Mouse (Mus musculus) MEL (cell line): ENCODE data around the gene Fdx1. TPM values are rescaled to one million over a fixed set of nuclear protein-coding genes. Genes with fewer than 3 reads are reported as not detected.

ENCODE experiments used
- DNase-seq: peaks from one replicate; pipeline ENCODE4 v3.0.0; 2011; ENCODE audit warnings: low read depth, low spot score
- H3K27ac ChIP-seq: 2 replicates; pipeline ENCODE4 v1.5.1; 2012; ENCODE audit warnings: low read depth, mild to moderate bottlenecking, control low read depth, low read length, moderate library complexity; ENCODE audit not compliant: control insufficient read depth
- H3K27me3 ChIP-seq, 2 experiments: fragments of 150-350 bp in 1 of 2; sonication (generic) in 1 of 2; 2 replicates each; pipeline ENCODE4 v1.6.1; 2012; ENCODE audit warnings: low read length in 2 of 2, mild to moderate bottlenecking in 2 of 2, improper control_type of control experiment in 1 of 2, moderate library complexity in 1 of 2; ENCODE audit not compliant: insufficient read depth in 2 of 2, control insufficient read depth in 1 of 2
- H3K36me3 ChIP-seq, 2 experiments: 2 replicates each; pipeline ENCODE4 v1.6.1; 2012 to 2014; ENCODE audit warnings: low read length in 2 of 2, improper control_type of control experiment in 1 of 2, inconsistent platforms in 1 of 2, mild to moderate bottlenecking in 1 of 2; ENCODE audit not compliant: insufficient read depth in 2 of 2, control insufficient read depth in 1 of 2
- H3K4me1 ChIP-seq, 2 experiments: fragments of 150-350 bp in 1 of 2; sonication (generic) in 1 of 2; 2 replicates each; pipeline ENCODE4 v1.6.1; 2012; ENCODE audit warnings: low read length in 2 of 2, improper control_type of control experiment in 1 of 2, mild to moderate bottlenecking in 1 of 2; ENCODE audit not compliant: insufficient read depth in 2 of 2, control insufficient read depth in 1 of 2
- H3K4me3 ChIP-seq, 2 experiments: fragments of 150-350 bp in 1 of 2; sonication (generic) in 1 of 2; 2 replicates each; pipeline ENCODE4 v1.5.1; 2012; ENCODE audit warnings: low read depth in 2 of 2, low read length in 2 of 2, mild to moderate bottlenecking in 2 of 2, moderate library complexity in 2 of 2, control low read depth in 1 of 2, improper control_type of control experiment in 1 of 2; ENCODE audit not compliant: control insufficient read depth in 1 of 2, insufficient read depth in 1 of 2
- H3K79me2 ChIP-seq: 2 replicates; pipeline ENCODE4 v1.6.1; 2012; ENCODE audit warnings: mild to moderate bottlenecking, low read length, moderate library complexity; ENCODE audit not compliant: control insufficient read depth, poor library complexity, insufficient read depth
- H3K9ac ChIP-seq: 2 replicates; pipeline ENCODE4 v1.6.1; 2012; ENCODE audit warnings: low read depth, mild to moderate bottlenecking, control low read depth, low read length, moderate library complexity; ENCODE audit not compliant: control insufficient read depth, poor library complexity, severe bottlenecking
- H3K9me3 ChIP-seq: fragments of 150-350 bp; sonication (generic); replicated peaks from 2 replicates; pipeline ENCODE4 v1.6.1; 2012; ENCODE audit warnings: mild to moderate bottlenecking, low read length, improper control_type of control experiment, moderate library complexity; ENCODE audit not compliant: insufficient read depth
- CHD2 ChIP-seq: IDR thresholded peaks from 2 replicates; pipeline ENCODE4 v1.6.1; 2011; ENCODE audit warnings: low read length, improper control_type of control experiment
- CTCF ChIP-seq, 3 experiments: IDR thresholded peaks in 2 of 3; conservative IDR thresholded peaks in 1 of 3; 2 replicates each; pipeline ENCODE4 v1.5.1; 2011 to 2012; ENCODE audit warnings: low read length in 3 of 3, low read depth in 2 of 3, mild to moderate bottlenecking in 2 of 3, improper control_type of control experiment in 1 of 3, inconsistent platforms in 1 of 3, mixed read lengths in 1 of 3, moderate library complexity in 1 of 3; ENCODE audit not compliant: control insufficient read depth in 1 of 3, insufficient read depth in 1 of 3, poor library complexity in 1 of 3, severe bottlenecking in 1 of 3
- GABPA ChIP-seq: IDR thresholded peaks from 2 replicates; pipeline ENCODE4 v1.6.1; 2012; ENCODE audit warnings: low read depth, mild to moderate bottlenecking, inconsistent platforms, low read length, improper control_type of control experiment, moderate library complexity
- HCFC1 ChIP-seq: IDR thresholded peaks from 2 replicates; pipeline ENCODE4 v1.6.1; 2012; ENCODE audit warnings: low read depth, mild to moderate bottlenecking, inconsistent platforms, low read length, improper control_type of control experiment, moderate library complexity
- MAFK ChIP-seq: IDR thresholded peaks from 2 replicates; pipeline ENCODE4 v1.6.1; 2011; ENCODE audit warnings: low read depth, mild to moderate bottlenecking, low read length, improper control_type of control experiment, borderline replicate concordance
- MAX ChIP-seq: IDR thresholded peaks from 2 replicates; pipeline ENCODE4 v1.6.1; 2011; ENCODE audit warnings: low read length, improper control_type of control experiment
- MAZ ChIP-seq: IDR thresholded peaks from 2 replicates; pipeline ENCODE4 v1.6.1; 2012; ENCODE audit warnings: low read depth, mild to moderate bottlenecking, inconsistent platforms, low read length, improper control_type of control experiment
- MEF2A ChIP-seq: IDR thresholded peaks from 2 replicates; pipeline ENCODE4 v1.6.1; 2014; ENCODE audit warnings: low read depth, mild to moderate bottlenecking, inconsistent platforms, low read length, improper control_type of control experiment; ENCODE audit not compliant: poor library complexity, insufficient replicate concordance, severe bottlenecking; ENCODE audit errors: extremely low read depth
- NRF1 ChIP-seq: IDR thresholded peaks from 2 replicates; pipeline ENCODE4 v1.6.1; 2014; ENCODE audit warnings: low read depth, mild to moderate bottlenecking, inconsistent platforms, low read length, improper control_type of control experiment, moderate library complexity; ENCODE audit not compliant: poor library complexity, insufficient read depth, severe bottlenecking
- POLR2A ChIP-seq, 2 experiments: IDR thresholded peaks; 2 replicates each; pipeline ENCODE4 v1.6.1; 2011 to 2012; ENCODE audit warnings: low read length in 2 of 2, mild to moderate bottlenecking in 2 of 2, control low read depth in 1 of 2, improper control_type of control experiment in 1 of 2, low read depth in 1 of 2, moderate library complexity in 1 of 2; ENCODE audit not compliant: control insufficient read depth in 1 of 2, insufficient read depth in 1 of 2, poor library complexity in 1 of 2
- TCF12 ChIP-seq: IDR thresholded peaks from 2 replicates; pipeline ENCODE4 v1.6.1; 2014; ENCODE audit warnings: low read depth, mild to moderate bottlenecking, inconsistent platforms, low read length, improper control_type of control experiment, moderate library complexity
- USF1 ChIP-seq: IDR thresholded peaks from 2 replicates; pipeline ENCODE4 v1.6.1; 2014; ENCODE audit warnings: low read depth, mild to moderate bottlenecking, inconsistent platforms, low read length, improper control_type of control experiment, moderate library complexity
- USF2 ChIP-seq, 2 experiments: IDR thresholded peaks; 2 replicates each; pipeline ENCODE4 v1.6.1; 2011 to 2012; ENCODE audit warnings: improper control_type of control experiment in 2 of 2, low read length in 2 of 2, borderline replicate concordance in 1 of 2, inconsistent platforms in 1 of 2, low read depth in 1 of 2, mild to moderate bottlenecking in 1 of 2; ENCODE audit not compliant: insufficient read depth in 1 of 2
- ZC3H11A ChIP-seq: IDR thresholded peaks from 2 replicates; pipeline ENCODE4 v1.6.1; 2012; ENCODE audit warnings: low read depth, mild to moderate bottlenecking, inconsistent platforms, low read length, improper control_type of control experiment
- polyA plus RNA-seq, 2 experiments: library from polyadenylated mRNA; stranded (reverse) in 1 of 2; unstranded in 1 of 2; fragments of >175 nt in 1 of 2; fragments of >200 nt in 1 of 2; gene quantifications; 2 replicates each; pipeline versions ENCODE4 v1.2.1 to v1.2.4; 2012; ENCODE audit warnings: low replicate concordance in 2 of 2, low read depth in 1 of 2; ENCODE audit not compliant: insufficient read length in 2 of 2, insufficient read depth in 1 of 2, missing spikeins in 1 of 2
- total RNA-seq: library from RNA; depleted of rRNA; stranded (reverse); fragments of 300-350 nt; gene quantifications from 2 replicates; pipeline ENCODE4 v1.2.3, GENCODE M21; 2012

Fdx1 gene
- total and polyA plus RNA-seq, 3 experiments, result 39.3 to 40.4 TPM; not detected in 1

GRCm38 (mm10) chr9:51943934-51944333, 19.4 kb downstream of the Fdx1 start:
- Histone ChIP-seq H3K9me3 (no peaks in the 10 kb centered on the region), H3K27ac (no peak overlapping the region), H3K79me2 (no peaks in the 10 kb centered on the region), H3K36me3 (peaks cover 9 to 11% of the 10 kb centered on the region in 2 experiments), H3K4me1 (peaks cover 0 to 5% of the 10 kb centered on the region in 2 experiments; a peak in 3 of 4 replicates), H3K4me3 (no peak overlapping the region), H3K27me3 (no peaks in the 10 kb centered on the region), H3K9ac (no peak overlapping the region)
- no peak for TF ChIP-seq CHD2
- TF ChIP-seq MEF2A, result no peak
- no peak for TF ChIP-seq HCFC1
- DNase-seq, result no peak

- Histone ChIP-seq H3K27ac (no peak overlapping the region), H3K4me1 (peaks cover 0 to 5% of the 10 kb centered on the region in 2 experiments; a peak in 1 of 4 replicates)
- no peak for DNase-seq
- no peak for TF ChIP-seq MAX
- TF ChIP-seq ZC3H11A, result no peak
- no peak for TF ChIP-seq POLR2A (IDR thresholded peaks at IDR 0.05; ENCODE audit: control insufficient read depth in 1 of 2, insufficient read depth in 1 of 2, low read depth in 1 of 2, low read length in 2 of 2, poor library complexity in 1 of 2)
- no peak for TF ChIP-seq USF2 (IDR thresholded peaks at IDR 0.05; ENCODE audit: borderline replicate concordance in 1 of 2, insufficient read depth in 1 of 2, low read depth in 1 of 2, low read length in 2 of 2)
- TF ChIP-seq MAZ, result no peak
- TF ChIP-seq GABPA, result no peak
- no peak for TF ChIP-seq CTCF (IDR thresholded peaks at IDR 0.05 in 2 of 3, conservative IDR thresholded peaks at IDR 0.05 in 1 of 3; ENCODE audit: control insufficient read depth in 1 of 3, insufficient read depth in 1 of 3, low read depth in 2 of 3, low read length in 3 of 3, poor library complexity in 1 of 3, severe bottlenecking in 1 of 3)
- TF ChIP-seq TCF12, result no peak
- no peak for TF ChIP-seq MAFK
- TF ChIP-seq USF1, result no peak
- TF ChIP-seq NRF1, result no peak
- TF ChIP-seq, all 39 proteins: peak for 0
- Histone ChIP-seq H3K27me3 (no peaks in the 10 kb centered on the region), H3K9me3 (no peaks in the 10 kb centered on the region), H3K9ac (no peak overlapping the region), H3K36me3 (no peaks in the 10 kb centered on the region; a peak in 1 of 4 replicates), H3K4me3 (no peak overlapping the region), H3K79me2 (no peaks in the 10 kb centered on the region)
These were observed 28.7 kb downstream of the Fdx1 start for GRCm38 (mm10) chr9:51934641-51935040.

- Histone ChIP-seq H3K4me1 (peaks cover 0 to 5% of the 10 kb centered on the region in 2 experiments; a peak in 1 of 4 replicates), H3K36me3 (no peaks in the 10 kb centered on the region; a peak in 1 of 4 replicates), H3K9me3 (no peaks in the 10 kb centered on the region), H3K79me2 (no peaks in the 10 kb centered on the region), H3K27me3 (no peaks in the 10 kb centered on the region), H3K27ac (no peak overlapping the region), H3K9ac (no peak overlapping the region), H3K4me3 (no peak overlapping the region)
- TF ChIP-seq MEF2A, result no peak
- no peak for DNase-seq
These were observed 31.4 kb downstream of the Fdx1 start for GRCm38 (mm10) chr9:51931997-51932396.
